Mouse (Mus musculus) ES-Bruce4 (cell line): Measurements from ENCODE around the gene Pdgfc.

Experiments
- CTCF ChIP-seq: IDR thresholded peaks from one replicate; pipeline ENCODE4 v1.8.1; 2011; ENCODE audit warnings: low read depth, low read length
- EP300 ChIP-seq: IDR thresholded peaks from 2 replicates; pipeline ENCODE4 v1.6.1; 2011; ENCODE audit warnings: low read depth, low read length; ENCODE audit not compliant: insufficient read depth
- POLR2A ChIP-seq: IDR thresholded peaks from one replicate; pipeline ENCODE4 v1.8.1; 2011; ENCODE audit warnings: low read length; ENCODE audit not compliant: insufficient read depth

DNA sequence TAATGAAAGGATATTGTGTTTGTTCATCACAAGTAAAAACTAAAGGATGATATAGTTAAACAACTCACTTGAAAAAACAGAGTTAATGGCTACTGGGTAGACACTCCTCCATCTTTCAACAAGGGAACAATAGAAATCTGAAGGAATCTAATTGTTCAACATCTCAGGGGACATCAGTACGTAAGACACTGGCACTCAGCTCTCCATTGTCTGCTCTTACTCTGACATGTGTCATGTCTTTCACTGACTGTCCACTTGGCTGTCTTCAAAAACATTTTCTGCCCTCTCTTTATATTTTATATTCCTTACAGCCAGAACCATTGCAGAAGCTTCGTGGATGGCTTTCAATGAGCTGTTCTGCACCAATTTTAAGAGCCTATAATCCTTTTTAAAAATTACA lies 172.0 kb downstream of the Pdgfc start:
- TF ChIP-seq CTCF (no peak), EP300 (no peak), POLR2A (no peak)
